Comparison of ENCODE assay signal across 29 mouse cellular contexts in the genomic region with DNA sequence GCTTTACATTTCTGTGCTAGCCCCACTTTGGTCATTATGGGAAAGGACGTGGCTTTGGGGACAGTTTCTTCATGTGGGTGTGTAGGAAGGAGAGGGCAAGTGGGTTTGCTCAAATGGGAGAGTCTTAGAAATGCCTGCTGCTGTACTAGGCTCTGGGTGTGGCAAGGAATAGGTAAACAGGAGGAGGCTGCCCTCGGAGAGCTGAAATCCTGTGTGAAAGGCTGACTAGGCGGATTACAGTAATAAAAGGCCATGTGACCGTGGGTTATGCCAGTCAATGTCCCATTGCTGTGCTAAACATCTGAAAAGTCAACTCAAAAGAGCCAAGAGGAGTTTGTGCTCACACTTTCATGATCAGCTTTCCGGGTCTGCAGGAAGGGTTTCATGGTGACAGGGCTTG. TPM values are rescaled to one million over a fixed set of nuclear protein-coding genes. Genes with fewer than 3 reads are reported as not detected.
DNase-seq lines count a peak whose midpoint lies in the region; ATAC-seq and TF ChIP-seq lines count a peak whose summit lies in the region.
"Had no signal": no experiment of that assay in that cellular context is flagged by ENCODE, and none has a peak within 500 bp of the region (broad histone marks: within the 10 kb centered on the region; RNA-seq: fewer than 3 reads in every experiment).

No protein-coding gene starts in this region.

- no peaks in the 10 kb centered on the region for H3K4me1 ChIP-seq in kidney, adult 2 months (ENCODE audit: control insufficient read depth, insufficient read depth, low read length)
- H3K4me1 ChIP-seq in intestine, embryonic 15.5 days (replicated peaks), result peaks cover 3% of the 10 kb centered on the region; the same call in 1 of the 2 replicates
- H3K4me1 ChIP-seq in stomach, embryonic 14.5 days (ENCODE audit: control insufficient read depth, insufficient read depth, low read length), result no peaks in the 10 kb centered on the region
- H3K4me1 ChIP-seq in forebrain, embryonic 13.5 days, result peaks cover 13% of the 10 kb centered on the region
- H3K4me1 ChIP-seq: heart, embryonic 15.5 days; liver, embryonic 15.5 days; neural tube, embryonic 15.5 days had no signal

- H3K27me3 ChIP-seq in kidney, adult 2 months (replicated peaks; ENCODE audit: control insufficient read depth, insufficient read depth, low read length), result no peaks in the 10 kb centered on the region
- no peaks in the 10 kb centered on the region for H3K27me3 ChIP-seq in intestine, embryonic 15.5 days (replicated peaks)
- no peaks in the 10 kb centered on the region for H3K27me3 ChIP-seq in stomach, embryonic 14.5 days (ENCODE audit: control insufficient read depth, insufficient read depth, low read length)
- H3K27me3 ChIP-seq in forebrain, embryonic 13.5 days, result no peaks in the 10 kb centered on the region
- H3K27me3 ChIP-seq: heart, embryonic 15.5 days; hindbrain, embryonic 12.5 days; liver, embryonic 15.5 days; lung, embryonic 15.5 days; midbrain, embryonic 15.5 days; neural tube, embryonic 15.5 days had no signal

- no peak overlapping the region for H3K4me3 ChIP-seq in kidney, adult 2 months (ENCODE audit: insufficient read depth, low read depth, low read length)
- no peak overlapping the region for H3K4me3 ChIP-seq in intestine, embryonic 15.5 days (replicated peaks)
- H3K4me3 ChIP-seq in stomach, embryonic 14.5 days (ENCODE audit: low read depth, low read length), result no peak overlapping the region
- no peak overlapping the region for H3K4me3 ChIP-seq in forebrain, embryonic 13.5 days
- H3K4me3 ChIP-seq: erythroblast, embryonic 14.5 days; forebrain, embryonic 12.5 days; heart, embryonic 10.5 days; heart, embryonic 15.5 days; hindbrain, embryonic 12.5 days; liver, embryonic 15.5 days; lung, embryonic 15.5 days; midbrain, embryonic 15.5 days; neural tube, embryonic 15.5 days had no signal

- DNase-seq in kidney, adult 2 months, result peak; percentile 55
- DNase-seq in kidney, adult 8-10 months, result no peak
- DNase-seq in adipocyte (ENCODE audit: low spot score), result peak; percentile 12
- no peak for DNase-seq in ovary, postnatal 36 days (ENCODE audit: low spot score)
- DNase-seq in spleen, postnatal 4 days (ENCODE audit: low spot score in 2 of 2), result no peak
- DNase-seq: adrenal gland, postnatal 25 days; cerebellum, adult 11-12 months; cerebellum, adult 9-11 months; gastrocnemius, postnatal 25 days; heart, adult 11 months; heart, postnatal 36 days; layer of hippocampus, adult 9-11 months; liver; right cerebral cortex, postnatal 25 days; spleen, adult 18-20 months; thymus, adult 18-20 months; thymus, postnatal 25 days had no signal

- TF ChIP-seq POLR2A in kidney, adult 2 months (IDR thresholded peaks at IDR 0.05; ENCODE audit: low read depth, low read length), result no peak

- TF ChIP-seq CTCF in kidney, adult 2 months (conservative IDR thresholded peaks at IDR 0.05; ENCODE audit: insufficient read depth, insufficient read length, low read depth, low read length), result no peak

- ATAC-seq in intestine, embryonic 15.5 days, result peak; percentile 75
- peak; percentile 68; the same call in 1 of the 2 replicates for ATAC-seq in stomach, embryonic 14.5 days (ENCODE audit: insufficient number of reproducible peaks, insufficient read depth, low FRiP score, low read depth)
- ATAC-seq in forebrain, embryonic 13.5 days, result no peak
- ATAC-seq: midbrain, embryonic 15.5 days had no signal

- H3K9me3 ChIP-seq in intestine, embryonic 15.5 days, result no peaks in the 10 kb centered on the region
- H3K9me3 ChIP-seq in stomach, embryonic 14.5 days (ENCODE audit: control insufficient read depth, low read depth, low read length), result no peaks in the 10 kb centered on the region
- H3K9me3 ChIP-seq in forebrain, embryonic 13.5 days (replicated peaks), result no peaks in the 10 kb centered on the region
- H3K9me3 ChIP-seq: forebrain, embryonic 12.5 days; heart, embryonic 10.5 days; heart, embryonic 15.5 days; hindbrain, embryonic 12.5 days; liver, embryonic 15.5 days; lung, embryonic 15.5 days; midbrain, embryonic 15.5 days; neural tube, embryonic 15.5 days had no signal

- WGBS in kidney, adult 2 months, result 47% methylated on average over 5 of the region's 5 CpGs
- WGBS in intestine, embryonic 15.5 days, result 46% methylated on average over 5 of the region's 5 CpGs
- WGBS in stomach, embryonic 14.5 days, result 55% methylated on average over 5 of the region's 5 CpGs
- WGBS in forebrain, embryonic 13.5 days, result 69% methylated on average over 5 of the region's 5 CpGs

- no peak overlapping the region for H3K9ac ChIP-seq in intestine, embryonic 15.5 days
- no peak overlapping the region for H3K9ac ChIP-seq in stomach, embryonic 14.5 days (replicated peaks; ENCODE audit: low read depth, low read length)
- H3K9ac ChIP-seq in forebrain, embryonic 13.5 days, result no peak overlapping the region
- H3K9ac ChIP-seq: forebrain, embryonic 12.5 days; heart, embryonic 15.5 days; hindbrain, embryonic 12.5 days; liver, embryonic 15.5 days; lung, embryonic 15.5 days; midbrain, embryonic 15.5 days; neural tube, embryonic 15.5 days had no signal

- H3K27ac ChIP-seq in kidney, adult 2 months (ENCODE audit: insufficient read depth, low read depth, low read length), result no peak overlapping the region
- H3K27ac ChIP-seq in intestine, embryonic 15.5 days, result peak overlapping the region; percentile 63
- H3K27ac ChIP-seq in stomach, embryonic 14.5 days (ENCODE audit: low read length), result peak overlapping the region; percentile 33; the same call in 1 of the 2 replicates
- H3K27ac ChIP-seq in forebrain, embryonic 13.5 days, result no peak overlapping the region
- H3K27ac ChIP-seq: forebrain, embryonic 12.5 days; heart, embryonic 10.5 days; heart, embryonic 15.5 days; hindbrain, embryonic 12.5 days; liver, embryonic 15.5 days; lung, embryonic 15.5 days; midbrain, embryonic 15.5 days; neural tube, embryonic 15.5 days had no signal

- H3K4me2 ChIP-seq in intestine, embryonic 15.5 days (replicated peaks), result no peak overlapping the region
- no peak overlapping the region for H3K4me2 ChIP-seq in stomach, embryonic 14.5 days (replicated peaks; ENCODE audit: low read depth, low read length)
- no peak overlapping the region for H3K4me2 ChIP-seq in forebrain, embryonic 13.5 days
- H3K4me2 ChIP-seq: forebrain, embryonic 12.5 days; heart, embryonic 15.5 days; hindbrain, embryonic 12.5 days; liver, embryonic 15.5 days; lung, embryonic 15.5 days; midbrain, embryonic 15.5 days; neural tube, embryonic 15.5 days had no signal

- no peaks in the 10 kb centered on the region for H3K36me3 ChIP-seq in kidney, adult 2 months (ENCODE audit: control insufficient read depth, insufficient read depth, low read length)
- no peaks in the 10 kb centered on the region for H3K36me3 ChIP-seq in intestine, embryonic 15.5 days
- no peaks in the 10 kb centered on the region for H3K36me3 ChIP-seq in stomach, embryonic 14.5 days (ENCODE audit: control insufficient read depth, insufficient read depth, low read length)
- no peaks in the 10 kb centered on the region for H3K36me3 ChIP-seq in forebrain, embryonic 13.5 days (ENCODE audit: poor library complexity, severe bottlenecking)
- H3K36me3 ChIP-seq: forebrain, embryonic 12.5 days; heart, embryonic 10.5 days; heart, embryonic 15.5 days; hindbrain, embryonic 12.5 days; liver, embryonic 15.5 days; lung, embryonic 15.5 days; midbrain, embryonic 15.5 days; neural tube, embryonic 15.5 days had no signal

RNA-seq across cellular contexts. Expression of a gene that starts 17.7 kb away (rescaled TPM):
- polyA plus RNA-seq in kidney, adult 2 months (2012; rRNA removed), result 20.5 and 21.3 TPM in 2 replicates
- 4.1 and 4.3 TPM in 2 replicates for polyA plus RNA-seq in intestine, embryonic 15.5 days (2015; fragmentation: Nextera tagmentation; extraction: Ambion mirVana)
- polyA plus RNA-seq in stomach, embryonic 14.5 days (2014; fragmentation: Nextera tagmentation; extraction: Ambion mirVana), result 3.1 TPM in 2 replicates
- polyA plus RNA-seq in forebrain, embryonic 13.5 days (2015; fragmentation: Nextera tagmentation; extraction: Ambion mirVana), result 0.75 and 0.83 TPM in 2 replicates

Comparison
In these comparisons a context has a peak if more than half of its experiments do, and no peak if none do; other contexts are left out.
1. DNase-seq: peak in kidney, adult 2 months (single experiment) and adipocyte (single experiment); none in kidney, adult 8-10 months (0 of 2), ovary, postnatal 36 days (single experiment) and spleen, postnatal 4 days (0 of 2).
2. H3K27ac ChIP-seq: peak in intestine, embryonic 15.5 days (single experiment) and stomach, embryonic 14.5 days (single experiment); none in kidney, adult 2 months (single experiment) and forebrain, embryonic 13.5 days (single experiment).